ENCODE assay signal across 19 mouse cellular contexts in genomic region chr10:108093043-108093442, GRCm38 (mm10).
A peak's percentile ranks its signal among the peaks of the same experiment; 100 is the strongest.
DNase-seq lines count a peak whose midpoint lies in the region; ATAC-seq lines count a peak whose summit lies in the region.
"Had no signal": no experiment of that assay in that cellular context is flagged by ENCODE, and none has a peak within 500 bp of the region (broad histone marks: within the 10 kb centered on the region; RNA-seq: fewer than 3 reads in every experiment).

No protein-coding gene starts in this region.

- H3K36me3 ChIP-seq in splenic B cell, adult 2 months (ENCODE audit: control insufficient read depth, insufficient read depth, low read length, poor library complexity, severe bottlenecking), result no peaks in the 10 kb centered on the region
- no peaks in the 10 kb centered on the region for H3K36me3 ChIP-seq in neural tube, embryonic 15.5 days
- H3K36me3 ChIP-seq: embryonic facial prominence, embryonic 10.5 days; G1E; hindbrain, embryonic 13.5 days had no signal

- no peak overlapping the region for H3K4me3 ChIP-seq in neural tube, embryonic 15.5 days (replicated peaks)
- H3K4me3 ChIP-seq: embryonic facial prominence, embryonic 10.5 days; hindbrain, embryonic 13.5 days had no signal

- H3K27ac ChIP-seq in neural tube, embryonic 15.5 days (replicated peaks), result no peak overlapping the region
- H3K27ac ChIP-seq: embryonic facial prominence, embryonic 10.5 days; hindbrain, embryonic 13.5 days; hindbrain, postnatal 0 days had no signal

- 79% methylated on average over 2 of the region's 2 CpGs for WGBS in neural tube, embryonic 15.5 days

- H3K9ac ChIP-seq in neural tube, embryonic 15.5 days (replicated peaks), result no peak overlapping the region
- H3K9ac ChIP-seq: hindbrain, embryonic 13.5 days had no signal

- DNase-seq in A20 (ENCODE audit: low read depth, low spot score), result peak; percentile 52
- peak; percentile 26 for DNase-seq in CD4-positive helper T cell, adult 2 months (ENCODE audit: low read depth, low spot score)
- DNase-seq in splenic B cell, adult 2 months (ENCODE audit: low read depth, low spot score), result peak; percentile 14
- no peak for DNase-seq in embryo, embryonic 9.5 days (ENCODE audit: extremely low spot score)
- DNase-seq: adrenal gland, postnatal 14 days; cerebellum, adult 18-20 months; cerebellum, adult 9-11 months; cerebellum, postnatal 36 days; gastrocnemius, postnatal 36 days; heart, adult 11 months; heart, postnatal 10 days had no signal

- H3K9me3 ChIP-seq in neural tube, embryonic 15.5 days (replicated peaks), result no peaks in the 10 kb centered on the region
- H3K9me3 ChIP-seq: embryonic facial prominence, embryonic 10.5 days; G1E; hindbrain, embryonic 13.5 days had no signal

- no peaks in the 10 kb centered on the region for H3K27me3 ChIP-seq in splenic B cell, adult 2 months (ENCODE audit: control insufficient read depth, insufficient read depth, low read length, poor library complexity, severe bottlenecking)
- H3K27me3 ChIP-seq in neural tube, embryonic 15.5 days (replicated peaks), result no peaks in the 10 kb centered on the region
- H3K27me3 ChIP-seq: hindbrain, embryonic 13.5 days had no signal

- peak; percentile 93 for ATAC-seq in activated CD4-positive, CD25-positive, alpha-beta regulatory T cell, adult 4 months
- ATAC-seq in neural tube, embryonic 15.5 days (ENCODE audit: low FRiP score), result no peak
- ATAC-seq: forebrain, embryonic 14.5 days; hindbrain, postnatal 0 days; intestine, postnatal 0 days had no signal

- no peak overlapping the region for H3K4me2 ChIP-seq in neural tube, embryonic 15.5 days
- H3K4me2 ChIP-seq: hindbrain, embryonic 13.5 days had no signal

- H3K4me1 ChIP-seq in neural tube, embryonic 15.5 days, result no peaks in the 10 kb centered on the region
- H3K4me1 ChIP-seq: hindbrain, embryonic 13.5 days had no signal
